ENCODE assay signal across 8 mouse cellular contexts in the genomic region with DNA sequence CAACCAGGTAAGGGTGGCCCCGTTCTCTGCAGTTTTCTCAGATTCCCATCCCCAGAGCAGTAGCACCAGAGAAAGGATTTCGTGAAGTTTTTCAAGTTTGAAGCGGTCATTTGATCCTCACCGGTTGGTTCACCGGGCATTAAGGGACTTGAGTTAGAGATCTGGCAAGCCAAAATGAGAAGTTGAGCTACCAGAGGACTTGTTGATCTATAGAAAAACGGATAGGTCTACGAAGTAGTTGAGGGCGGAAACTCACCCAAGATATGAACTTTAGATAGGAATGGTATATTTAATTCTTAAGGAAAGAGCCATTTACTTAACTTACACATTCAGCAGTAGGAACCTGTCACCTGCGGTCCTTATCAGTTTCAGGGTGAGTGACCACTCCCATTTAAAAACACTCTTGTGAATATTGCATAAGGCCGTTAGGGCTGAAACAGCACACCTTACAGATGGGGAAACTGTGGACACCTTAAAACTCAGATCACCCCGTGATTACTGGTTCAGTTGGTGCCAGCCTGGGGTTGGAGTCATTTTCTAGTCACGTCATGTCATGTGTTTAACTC. TPM values are rescaled to one million over a fixed set of nuclear protein-coding genes. Genes with fewer than 3 reads are reported as not detected.
DNase-seq lines count a peak whose midpoint lies in the region; ATAC-seq lines count a peak whose summit lies in the region.

No protein-coding gene starts in this region.

- H3K9me3 ChIP-seq in kidney, embryonic 15.5 days (replicated peaks), result no peaks in the 10 kb centered on the region
- no peaks in the 10 kb centered on the region for H3K9me3 ChIP-seq in embryonic facial prominence, embryonic 14.5 days (ENCODE audit: control insufficient read depth, low read length)
- H3K9me3 ChIP-seq in limb, embryonic 15.5 days, result no peaks in the 10 kb centered on the region
- no peaks in the 10 kb centered on the region for H3K9me3 ChIP-seq in neural tube, embryonic 13.5 days

- H3K4me1 ChIP-seq in kidney, embryonic 15.5 days, result peaks cover 35% of the 10 kb centered on the region
- no peaks in the 10 kb centered on the region for H3K4me1 ChIP-seq in embryonic facial prominence, embryonic 14.5 days (ENCODE audit: control insufficient read depth, insufficient read depth, low read length)
- peaks cover 13% of the 10 kb centered on the region for H3K4me1 ChIP-seq in limb, embryonic 15.5 days
- peaks cover 19% of the 10 kb centered on the region for H3K4me1 ChIP-seq in neural tube, embryonic 13.5 days (replicated peaks)

- peak overlapping the region; percentile 69 for H3K4me3 ChIP-seq in kidney, embryonic 15.5 days (replicated peaks)
- H3K4me3 ChIP-seq in embryonic facial prominence, embryonic 14.5 days (ENCODE audit: low read depth, low read length), result peak overlapping the region; percentile 68
- H3K4me3 ChIP-seq in limb, embryonic 15.5 days, result peak overlapping the region; percentile 58
- H3K4me3 ChIP-seq in neural tube, embryonic 13.5 days, result peak overlapping the region; percentile 53

- H3K9ac ChIP-seq in kidney, embryonic 15.5 days, result peak overlapping the region; percentile 59
- peak overlapping the region; percentile 73 for H3K9ac ChIP-seq in embryonic facial prominence, embryonic 14.5 days (ENCODE audit: low read depth, low read length)
- peak overlapping the region; percentile 44 for H3K9ac ChIP-seq in limb, embryonic 15.5 days
- peak overlapping the region; percentile 70 for H3K9ac ChIP-seq in neural tube, embryonic 13.5 days

- no peak for ATAC-seq in kidney, embryonic 15.5 days (replicated peaks; ENCODE audit: low FRiP score)
- no peak for ATAC-seq in embryonic facial prominence, embryonic 14.5 days (ENCODE audit: low read depth)
- ATAC-seq in limb, embryonic 15.5 days (ENCODE audit: insufficient number of reproducible peaks, low FRiP score, low TSS enrichment, low read depth), result no peak
- ATAC-seq in neural tube, embryonic 13.5 days (ENCODE audit: low read depth), result no peak; the same call in 1 of the 2 replicates

- DNase-seq in kidney, adult 11 months, result no peak
- DNase-seq in embryonic facial prominence, embryonic 14.5 days (ENCODE audit: low spot score), result no peak
- no peak for DNase-seq in cerebellum, adult 18-20 months
- DNase-seq in gastrocnemius, postnatal 25 days, result no peak
- no peak for DNase-seq in embryo, embryonic 10 days (ENCODE audit: low spot score)

- no peak overlapping the region for H3K27ac ChIP-seq in kidney, embryonic 15.5 days
- H3K27ac ChIP-seq in embryonic facial prominence, embryonic 14.5 days (replicated peaks; ENCODE audit: low read depth, low read length), result no peak overlapping the region
- H3K27ac ChIP-seq in limb, embryonic 15.5 days, result no peak overlapping the region
- H3K27ac ChIP-seq in neural tube, embryonic 13.5 days (replicated peaks), result peak overlapping the region; percentile 61

- 0 out of 2 replicates have a peak, but pooled peaks cover 3% of the 10 kb centered on the region for H3K27me3 ChIP-seq in kidney, embryonic 15.5 days
- H3K27me3 ChIP-seq in embryonic facial prominence, embryonic 14.5 days (replicated peaks; ENCODE audit: control insufficient read depth, insufficient read depth, low read length), result no peaks in the 10 kb centered on the region
- no peaks in the 10 kb centered on the region for H3K27me3 ChIP-seq in limb, embryonic 15.5 days
- H3K27me3 ChIP-seq in neural tube, embryonic 13.5 days, result peaks cover 9% of the 10 kb centered on the region

- peak overlapping the region; percentile 98 for H3K4me2 ChIP-seq in kidney, embryonic 15.5 days
- H3K4me2 ChIP-seq in embryonic facial prominence, embryonic 14.5 days (ENCODE audit: low read depth, low read length), result peak overlapping the region; percentile 98
- peak overlapping the region; percentile 98 for H3K4me2 ChIP-seq in limb, embryonic 15.5 days
- H3K4me2 ChIP-seq in neural tube, embryonic 13.5 days, result peak overlapping the region; percentile 94

- no peaks in the 10 kb centered on the region for H3K36me3 ChIP-seq in kidney, embryonic 15.5 days
- H3K36me3 ChIP-seq in embryonic facial prominence, embryonic 14.5 days (ENCODE audit: control insufficient read depth, insufficient read depth, low read length), result no peaks in the 10 kb centered on the region
- no peaks in the 10 kb centered on the region for H3K36me3 ChIP-seq in limb, embryonic 15.5 days
- no peaks in the 10 kb centered on the region for H3K36me3 ChIP-seq in neural tube, embryonic 13.5 days

- WGBS in kidney, embryonic 15.5 days, result 22% methylated on average over 12 of the region's 12 CpGs
- WGBS in embryonic facial prominence, embryonic 14.5 days, result 18% methylated on average over 12 of the region's 12 CpGs
- WGBS in limb, embryonic 15.5 days, result 22% methylated on average over 12 of the region's 12 CpGs
- 25% methylated on average over 12 of the region's 12 CpGs for WGBS in neural tube, embryonic 13.5 days

RNA-seq across cellular contexts. Expression of a gene that starts 1.7 kb away (rescaled TPM):
- polyA plus RNA-seq in kidney, embryonic 15.5 days (2015; fragmentation: Nextera tagmentation; extraction: Ambion mirVana), result 15.3 and 16.7 TPM in 2 replicates
- 6.4 and 7.8 TPM in 2 replicates for polyA plus RNA-seq in embryonic facial prominence, embryonic 14.5 days (2014; fragmentation: Nextera tagmentation; extraction: Ambion mirVana)
- 6.7 and 6.8 TPM in 2 replicates for polyA plus RNA-seq in limb, embryonic 15.5 days (2015; fragmentation: Nextera tagmentation; extraction: Ambion mirVana)
- polyA plus RNA-seq in neural tube, embryonic 13.5 days (2015; fragmentation: Nextera tagmentation; extraction: Ambion mirVana), result 12.2 and 12.9 TPM in 2 replicates
- under 1 TPM; 0.59 to 0.88 TPM for total RNA-seq in gastrocnemius, postnatal 25 days (2021)
